Comparison of ENCODE assay signal across 19 mouse cellular contexts in genomic region chr3:156890986-156891385, GRCm38 (mm10).
"Had no signal": no experiment of that assay in that cellular context is flagged by ENCODE, and none has a peak within 500 bp of the region (broad histone marks: within the 10 kb centered on the region; RNA-seq: fewer than 3 reads in every experiment).

No protein-coding gene starts in this region.

- H3K4me2 ChIP-seq: lung, embryonic 14.5 days; midbrain, embryonic 12.5 days; neural tube, embryonic 13.5 days; neural tube, embryonic 15.5 days had no signal

- H3K27ac ChIP-seq: midbrain, embryonic 10.5 days; midbrain, embryonic 12.5 days; neural tube, embryonic 13.5 days; neural tube, embryonic 15.5 days had no signal

- H3K4me1 ChIP-seq: midbrain, embryonic 10.5 days had no signal

- H3K4me3 ChIP-seq: midbrain, embryonic 10.5 days; midbrain, embryonic 12.5 days; myocyte; neural tube, embryonic 13.5 days; neural tube, embryonic 15.5 days had no signal

- H3K9me3 ChIP-seq: midbrain, embryonic 10.5 days; midbrain, embryonic 12.5 days; neural tube, embryonic 13.5 days; neural tube, embryonic 15.5 days had no signal

- DNase-seq: lung, adult 18-20 months; lung, embryonic 14.5 days; lung, postnatal 10 days; lung, postnatal 4 days; midbrain, embryonic 14.5 days; retina, postnatal 1 day; right cerebral cortex, adult 18-20 months; right cerebral cortex, postnatal 25 days; right cerebral cortex, postnatal 4 days; spleen, adult 18-20 months; thymus, adult 18-20 months; thymus, postnatal 25 days; thymus, postnatal 4 days had no signal

- H3K27me3 ChIP-seq: midbrain, embryonic 12.5 days; neural tube, embryonic 13.5 days; neural tube, embryonic 15.5 days had no signal

- H3K9ac ChIP-seq: lung, embryonic 14.5 days; midbrain, embryonic 12.5 days; neural tube, embryonic 13.5 days; neural tube, embryonic 15.5 days had no signal

- H3K36me3 ChIP-seq: midbrain, embryonic 10.5 days; midbrain, embryonic 12.5 days; neural tube, embryonic 13.5 days; neural tube, embryonic 15.5 days had no signal

- ATAC-seq: midbrain, embryonic 16.5 days had no signal
